ENCODE assay signal across 10 mouse cellular contexts in genomic region chr6:126752520-126752919, GRCm38 (mm10). TPM values are rescaled to one million over a fixed set of nuclear protein-coding genes. Genes with fewer than 3 reads are reported as not detected.
DNase-seq lines count a peak whose midpoint lies in the region; ATAC-seq and TF ChIP-seq lines count a peak whose summit lies in the region.
"Had no signal": no experiment of that assay in that cellular context is flagged by ENCODE, and none has a peak within 500 bp of the region (broad histone marks: within the 10 kb centered on the region; RNA-seq: fewer than 3 reads in every experiment).

No protein-coding gene starts in this region.

- no peaks in the 10 kb centered on the region for H3K36me3 ChIP-seq in stomach, embryonic 16.5 days (ENCODE audit: control insufficient read depth, insufficient read depth, low read length)
- H3K36me3 ChIP-seq in stomach, postnatal 0 days (ENCODE audit: control insufficient read depth, insufficient read depth, low read length): no peaks in the 10 kb centered on the region
- H3K36me3 ChIP-seq in forebrain, embryonic 15.5 days: no peaks in the 10 kb centered on the region
- no peaks in the 10 kb centered on the region for H3K36me3 ChIP-seq in limb, embryonic 13.5 days

- H3K9ac ChIP-seq in stomach, embryonic 16.5 days (ENCODE audit: low read length): 0 out of 2 replicates have a peak overlapping the region, but pooled peaks have one; percentile 10
- H3K9ac ChIP-seq in stomach, postnatal 0 days (ENCODE audit: low read length): no peak overlapping the region
- 0 out of 2 replicates have a peak overlapping the region, but pooled peaks have one; percentile 2 for H3K9ac ChIP-seq in forebrain, embryonic 15.5 days (replicated peaks)
- H3K9ac ChIP-seq in limb, embryonic 13.5 days: peak overlapping the region; percentile 36; the same call in 1 of the 2 replicates

- no peak overlapping the region for H3K4me3 ChIP-seq in stomach, embryonic 16.5 days (replicated peaks; ENCODE audit: low read length)
- H3K4me3 ChIP-seq in stomach, postnatal 0 days (ENCODE audit: low read depth, low read length): no peak overlapping the region
- H3K4me3 ChIP-seq in forebrain, embryonic 15.5 days: no peak overlapping the region
- no peak overlapping the region for H3K4me3 ChIP-seq in limb, embryonic 13.5 days

- H3K9me3 ChIP-seq in stomach, embryonic 16.5 days (replicated peaks; ENCODE audit: control insufficient read depth, low read length): no peaks in the 10 kb centered on the region
- no peaks in the 10 kb centered on the region for H3K9me3 ChIP-seq in stomach, postnatal 0 days (ENCODE audit: control insufficient read depth, low read length)
- no peaks in the 10 kb centered on the region for H3K9me3 ChIP-seq in forebrain, embryonic 15.5 days
- no peaks in the 10 kb centered on the region for H3K9me3 ChIP-seq in limb, embryonic 13.5 days

- TF ChIP-seq CTCF in stomach, postnatal 0 days (IDR thresholded peaks at IDR 0.05; ENCODE audit: low read depth): no peak

- no peak for DNase-seq in stomach, postnatal 0 days (ENCODE audit: low spot score)
- no peak for DNase-seq in urinary bladder, adult 18-20 months (ENCODE audit: low spot score in 2 of 2)
- no peak for DNase-seq in right cerebral cortex, adult 18-20 months
- DNase-seq: cerebellum, postnatal 36 days; thymus, postnatal 4 days had no signal

- no peaks in the 10 kb centered on the region for H3K27me3 ChIP-seq in stomach, embryonic 16.5 days (ENCODE audit: control insufficient read depth, insufficient read depth, low read length)
- H3K27me3 ChIP-seq in stomach, postnatal 0 days (ENCODE audit: control insufficient read depth, insufficient read depth, low read length): no peaks in the 10 kb centered on the region
- no peaks in the 10 kb centered on the region for H3K27me3 ChIP-seq in forebrain, embryonic 15.5 days
- H3K27me3 ChIP-seq in limb, embryonic 13.5 days: no peaks in the 10 kb centered on the region

- no peak for ATAC-seq in stomach, embryonic 16.5 days (ENCODE audit: insufficient read depth, low FRiP score)
- ATAC-seq in stomach, postnatal 0 days (ENCODE audit: low FRiP score, low TSS enrichment): no peak
- ATAC-seq in forebrain, embryonic 15.5 days (replicated peaks): peak; percentile 68
- peak; percentile 53; the same call in 1 of the 2 replicates for ATAC-seq in limb, embryonic 13.5 days (ENCODE audit: low FRiP score, low read depth)
- no peak for ATAC-seq in erythroid progenitor cell, adult 5-6 weeks (replicated peaks; ENCODE audit: low FRiP score, poor library complexity, severe bottlenecking)

- WGBS in stomach, embryonic 16.5 days: 39% methylated on average over 12 of the region's 12 CpGs
- WGBS in stomach, postnatal 0 days: 35% methylated on average over 12 of the region's 12 CpGs
- 41% methylated on average over 12 of the region's 12 CpGs for WGBS in forebrain, embryonic 15.5 days
- 24% methylated on average over 12 of the region's 12 CpGs for WGBS in limb, embryonic 13.5 days

- no peak overlapping the region for H3K4me2 ChIP-seq in stomach, embryonic 16.5 days (ENCODE audit: low read depth, low read length)
- H3K4me2 ChIP-seq in stomach, postnatal 0 days (replicated peaks; ENCODE audit: low read depth): no peak overlapping the region
- no peak overlapping the region for H3K4me2 ChIP-seq in forebrain, embryonic 15.5 days (replicated peaks)
- H3K4me2 ChIP-seq in limb, embryonic 13.5 days (replicated peaks): peak overlapping the region; percentile 49
- H3K4me2 ChIP-seq: liver, embryonic 11.5 days had no signal

- TF ChIP-seq EP300 in stomach, postnatal 0 days (optimal IDR thresholded peaks at IDR 0.05): no peak

- H3K27ac ChIP-seq in stomach, embryonic 16.5 days (ENCODE audit: low read length): no peak overlapping the region
- no peak overlapping the region for H3K27ac ChIP-seq in stomach, postnatal 0 days (replicated peaks)
- H3K27ac ChIP-seq in forebrain, embryonic 15.5 days (replicated peaks): no peak overlapping the region
- H3K27ac ChIP-seq in limb, embryonic 13.5 days: no peak overlapping the region

- H3K4me1 ChIP-seq in stomach, embryonic 16.5 days (ENCODE audit: control insufficient read depth, insufficient read depth, low read length): no peaks in the 10 kb centered on the region
- H3K4me1 ChIP-seq in stomach, postnatal 0 days (replicated peaks; ENCODE audit: control insufficient read depth, insufficient read depth): no peaks in the 10 kb centered on the region
- H3K4me1 ChIP-seq in forebrain, embryonic 15.5 days: 0 out of 2 replicates have a peak, but pooled peaks cover 6% of the 10 kb centered on the region
- peaks cover 26% of the 10 kb centered on the region for H3K4me1 ChIP-seq in limb, embryonic 13.5 days

RNA-seq across cellular contexts. Expression of gene Kcna6, which starts 12.0 kb away (rescaled TPM):
- 3.3 and 3.5 TPM in 2 replicates for polyA plus RNA-seq in stomach, embryonic 16.5 days (2015; fragmentation: Nextera tagmentation; extraction: Ambion mirVana)
- 1.5 and 2.1 TPM in 2 replicates for polyA plus RNA-seq in stomach, postnatal 0 days (2015; fragmentation: Nextera tagmentation; extraction: Ambion mirVana)
- 10.6 and 11.4 TPM in 2 replicates for polyA plus RNA-seq in forebrain, embryonic 15.5 days (2015; fragmentation: Nextera tagmentation; extraction: Ambion mirVana)
- polyA plus RNA-seq in limb, embryonic 13.5 days (2015; fragmentation: Nextera tagmentation; extraction: Ambion mirVana): 8.7 and 9.0 TPM in 2 replicates
- not detected in 2 replicates for total RNA-seq in erythroid progenitor cell, adult 5-6 weeks (2015; ENCODE audit: low replicate concordance)
- total RNA-seq in erythroid progenitor cell, adult 5-6 weeks (2017; ENCODE audit: low replicate concordance): not detected in 2 replicates

Comparison
In these comparisons a context has a peak if more than half of its experiments do, and no peak if none do; other contexts are left out.
1. ATAC-seq: peak in forebrain, embryonic 15.5 days (single experiment) and limb, embryonic 13.5 days (single experiment); none in stomach, embryonic 16.5 days (single experiment), stomach, postnatal 0 days (single experiment) and erythroid progenitor cell, adult 5-6 weeks (single experiment).